Mouse (Mus musculus) thymus, postnatal 0 days (tissue): ENCODE results near the gene Syt6. TPM values are rescaled to one million over a fixed set of nuclear protein-coding genes. Genes with fewer than 3 reads are reported as not detected.

Experiments used
- DNase-seq: peaks from one replicate; pipeline ENCODE4 v3.0.0-alpha.2; 2015; ENCODE audit warnings: low spot score
- microRNA-seq: library from miRNA; unstranded; fragments of <30 nt; microRNA quantifications from one replicate; pipeline ENCODE4, GENCODE M21; 2016; ENCODE audit warnings: borderline number of aligned reads
- polyA plus RNA-seq: library from polyadenylated mRNA; unstranded; fragments of >200 nt; fragmentation: Nextera tagmentation; extraction: Ambion mirVana; gene quantifications from 2 replicates; pipeline ENCODE4 v1.2.1, GENCODE M21; 2015

Gene Syt6
- polyA plus RNA-seq, 1 experiment from 2014 or later: 0.05 TPM

GRCm38 (mm10) chr3:103647164-103647867, 72.3 kb downstream of the Syt6 start:
- no peak for DNase-seq

GRCm38 (mm10) chr3:103648486-103648885, 73.5 kb downstream of the Syt6 start:
- no peak for DNase-seq

- DNase-seq: no peak
Observed at GRCm38 (mm10) chr3:103649716-103650115, 74.7 kb downstream of the Syt6 start.

GRCm38 (mm10) chr3:103650406-103650805, 75.4 kb downstream of the Syt6 start:
- no peak for DNase-seq

- no peak for DNase-seq
Observed at GRCm38 (mm10) chr3:103660012-103660411, 85.0 kb downstream of the Syt6 start.

GRCm38 (mm10) chr3:103661714-103662113, 86.7 kb downstream of the Syt6 start:
- no peak for DNase-seq

GRCm38 (mm10) chr3:103663385-103663784, 88.4 kb downstream of the Syt6 start:
- no peak for DNase-seq

- DNase-seq: no peak
Observed at GRCm38 (mm10) chr3:103672113-103672512, 97.1 kb downstream of the Syt6 start.

GRCm38 (mm10) chr3:103672716-103673115, 97.7 kb downstream of the Syt6 start:
- DNase-seq: no peak

GRCm38 (mm10) chr3:103678811-103679210, 103.8 kb downstream of the Syt6 start:
- DNase-seq: no peak

- no peak for DNase-seq
Observed at GRCm38 (mm10) chr3:103682473-103682872, 107.4 kb downstream of the Syt6 start.

GRCm38 (mm10) chr3:103683234-103683965, 108.4 kb downstream of the Syt6 start:
- no peak for DNase-seq

GRCm38 (mm10) chr3:103683966-103684319, 108.9 kb downstream of the Syt6 start:
- DNase-seq: no peak

GRCm38 (mm10) chr3:103689043-103689442, 114.0 kb downstream of the Syt6 start:
- no peak for DNase-seq

- peak; percentile 10 for DNase-seq
Observed at GRCm38 (mm10) chr3:103690506-103690905, 115.5 kb downstream of the Syt6 start.

Small RNA genes lying within 50 kb of the gene (microRNA-seq; reads per million reads assigned to microRNA genes)
- not detected for gene Gm25325

Other genes starting within 250 kb of the Syt6 start
- 0.24 and 0.42 TPM in 2 replicates for gene Atg4a-ps, start 70.8 kb downstream of the Syt6 start, polyA plus RNA-seq
- 2.4 and 2.9 TPM in 2 replicates for gene Olfml3, start 162.8 kb downstream of the Syt6 start, polyA plus RNA-seq
- gene Gm10964, start 164.1 kb downstream of the Syt6 start, polyA plus RNA-seq: not detected in 2 replicates
- gene Hipk1, start 216.3 kb downstream of the Syt6 start, polyA plus RNA-seq: 19.9 and 24.5 TPM in 2 replicates
- 47.8 and 50.9 TPM in 2 replicates for gene Dclre1b, start 234.2 kb downstream of the Syt6 start, polyA plus RNA-seq
- 24.8 and 26.4 TPM in 2 replicates for gene Ap4b1, start 234.3 kb downstream of the Syt6 start, polyA plus RNA-seq
- gene Gm43064, start 234.3 kb downstream of the Syt6 start, polyA plus RNA-seq: 0.19 and 0.29 TPM in 2 replicates